Mouse (Mus musculus): Measurements from ENCODE around the gene Gm4846. TPM values are rescaled to one million over a fixed set of nuclear protein-coding genes. Genes with fewer than 3 reads are reported as not detected.

Gm4846 gene
- total and polyA plus RNA-seq, 3 experiments: not detected

DNA sequence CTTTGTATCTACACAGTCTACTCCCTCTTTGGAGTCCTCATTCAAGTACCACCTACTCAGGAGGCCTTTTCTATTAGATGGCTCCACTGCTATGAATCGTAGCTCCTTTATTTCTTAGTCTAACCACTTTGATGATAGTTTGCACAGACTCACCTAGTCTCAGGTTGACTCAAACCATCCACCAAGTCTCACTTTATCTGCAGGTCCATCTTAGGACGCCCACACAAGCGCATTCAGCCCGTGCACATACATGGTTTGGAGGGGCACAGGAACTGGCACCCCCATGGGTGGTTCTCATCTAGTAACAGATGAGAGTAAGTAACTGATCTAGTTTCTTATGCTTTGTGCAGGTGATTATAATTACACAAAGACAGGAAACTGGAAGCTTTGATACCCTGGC is 34.8 kb downstream of the Gm4846 start:
- H3K4me1 ChIP-seq (ENCODE audit: insufficient read depth, low read depth, low read length): no peaks in the 10 kb centered on the region

DNA sequence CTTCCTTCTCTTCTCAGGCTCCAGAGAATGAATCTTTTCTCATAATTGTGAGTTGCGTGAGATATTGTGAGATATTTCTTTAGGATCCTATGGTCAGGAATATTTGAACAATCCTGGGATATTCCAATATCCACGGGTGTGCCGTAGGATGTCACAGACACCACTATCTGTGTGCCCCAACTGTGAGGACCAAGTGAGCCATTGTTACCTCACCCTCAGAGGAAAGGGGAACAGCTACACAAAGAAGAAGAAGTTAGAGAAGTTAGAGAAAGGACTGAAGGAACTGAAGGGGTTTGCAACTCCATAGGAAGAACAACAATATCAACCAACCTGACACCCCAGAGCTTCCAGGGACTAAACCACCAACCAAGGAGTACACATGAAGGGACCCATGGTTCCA is 55.4 kb downstream of the Gm4846 start:
- H3K36me3 ChIP-seq (replicated peaks): no peaks in the 10 kb centered on the region

More for the DNA sequence above, 34.8 kb downstream of the Gm4846 start:
- no peaks in the 10 kb centered on the region for H3K27me3 ChIP-seq (ENCODE audit: insufficient read depth, low read length)
- ATAC-seq (ENCODE audit: extremely low read depth, insufficient number of reproducible peaks, low FRiP score, poor library complexity, severe bottlenecking) (no peak), DNase-seq (ENCODE audit: low spot score) (no peak)
- no peak overlapping the region for H3K4me3 ChIP-seq (ENCODE audit: low read depth, low read length)
- TF ChIP-seq CTCF (IDR thresholded peaks at IDR 0.05; ENCODE audit: low read depth, low read length): no peak
- no peak for TF ChIP-seq TAL1 (conservative IDR thresholded peaks at IDR 0.05; ENCODE audit: low read depth, low read length)
- TF ChIP-seq POLR2AphosphoS5 (IDR thresholded peaks at IDR 0.05; ENCODE audit: insufficient replicate concordance, low read depth, low read length): no peak
- no peak for TF ChIP-seq GATA2 (IDR thresholded peaks at IDR 0.05; ENCODE audit: borderline replicate concordance, low read depth, low read length)
- no peak for TF ChIP-seq GATA1 (IDR thresholded peaks at IDR 0.05; ENCODE audit: borderline replicate concordance, low read length)
- H3K9me3 ChIP-seq (replicated peaks): peaks cover 17% of the 10 kb centered on the region
- H3K36me3 ChIP-seq (replicated peaks): no peaks in the 10 kb centered on the region

GRCm38 (mm10) chr1:166439426-166439825 is 58.0 kb downstream of the Gm4846 start:
- ATAC-seq (ENCODE audit: extremely low read depth, insufficient number of reproducible peaks, low FRiP score, poor library complexity, severe bottlenecking) (no peak), DNase-seq (ENCODE audit: low spot score) (no peak)
- no peaks in the 10 kb centered on the region for H3K9me3 ChIP-seq (replicated peaks)

More for the DNA sequence above, 55.4 kb downstream of the Gm4846 start:
- no peak overlapping the region for H3K4me3 ChIP-seq (ENCODE audit: low read depth, low read length)
- DNase-seq (ENCODE audit: low spot score) (no peak), ATAC-seq (ENCODE audit: extremely low read depth, insufficient number of reproducible peaks, low FRiP score, poor library complexity, severe bottlenecking) (no peak)
- no peak for TF ChIP-seq CTCF (IDR thresholded peaks at IDR 0.05; ENCODE audit: low read depth, low read length)
- TF ChIP-seq GATA2 (IDR thresholded peaks at IDR 0.05; ENCODE audit: borderline replicate concordance, low read depth, low read length): no peak
- no peak for TF ChIP-seq TAL1 (conservative IDR thresholded peaks at IDR 0.05; ENCODE audit: low read depth, low read length)
- no peak for TF ChIP-seq GATA1 (IDR thresholded peaks at IDR 0.05; ENCODE audit: borderline replicate concordance, low read length)
- TF ChIP-seq POLR2AphosphoS5 (IDR thresholded peaks at IDR 0.05; ENCODE audit: insufficient replicate concordance, low read depth, low read length): no peak
- no peaks in the 10 kb centered on the region for H3K9me3 ChIP-seq (replicated peaks)
- H3K27me3 ChIP-seq (ENCODE audit: insufficient read depth, low read length): no peaks in the 10 kb centered on the region
- no peaks in the 10 kb centered on the region for H3K4me1 ChIP-seq (ENCODE audit: insufficient read depth, low read depth, low read length)

More at GRCm38 (mm10) chr1:166439426-166439825, 58.0 kb downstream of the Gm4846 start:
- no peaks in the 10 kb centered on the region for H3K36me3 ChIP-seq (replicated peaks)
- TF ChIP-seq POLR2AphosphoS5 (IDR thresholded peaks at IDR 0.05; ENCODE audit: insufficient replicate concordance, low read depth, low read length) (no peak), GATA2 (IDR thresholded peaks at IDR 0.05; ENCODE audit: borderline replicate concordance, low read depth, low read length) (no peak), GATA1 (IDR thresholded peaks at IDR 0.05; ENCODE audit: borderline replicate concordance, low read length) (no peak), CTCF (IDR thresholded peaks at IDR 0.05; ENCODE audit: low read depth, low read length) (no peak), TAL1 (conservative IDR thresholded peaks at IDR 0.05; ENCODE audit: low read depth, low read length) (no peak)
- H3K4me3 ChIP-seq (ENCODE audit: low read depth, low read length): no peak overlapping the region
- H3K4me1 ChIP-seq (ENCODE audit: insufficient read depth, low read depth, low read length): no peaks in the 10 kb centered on the region
- H3K27me3 ChIP-seq (ENCODE audit: insufficient read depth, low read length): no peaks in the 10 kb centered on the region

Other genes with a start within 250 kb of the Gm4846 start
- not detected in 2 replicates for gene Ildr2, start 243.4 kb downstream of the Gm4846 start, total RNA-seq (2014; fragmentation: Nextera tagmentation)
- gene Ildr2, start 243.4 kb downstream of the Gm4846 start, total RNA-seq (2017): 0.06 and 0.11 TPM in 2 replicates
- 0.01 TPM in 1 of 2 replicates, not detected in the other for gene Ildr2, start 243.4 kb downstream of the Gm4846 start, polyA plus RNA-seq (2012)
- 27.8 and 31.4 TPM in 2 replicates for gene Tada1, start 118.5 kb downstream of the Gm4846 start, total RNA-seq (2014; fragmentation: Nextera tagmentation)
- gene Tada1, start 118.5 kb downstream of the Gm4846 start, total RNA-seq (2017): 41.3 and 49.4 TPM in 2 replicates
- 15.4 and 18.3 TPM in 2 replicates for gene Tada1, start 118.5 kb downstream of the Gm4846 start, polyA plus RNA-seq (2012)
- not detected in 2 replicates for gene Pogk, start 87.7 kb downstream of the Gm4846 start, total RNA-seq (2014; fragmentation: Nextera tagmentation)
- gene Pogk, start 87.7 kb downstream of the Gm4846 start, total RNA-seq (2017): 0.12 and 0.22 TPM in 2 replicates
- gene Pogk, start 87.7 kb downstream of the Gm4846 start, polyA plus RNA-seq (2012): not detected in 2 replicates
- gene Gm4847, start 150.1 kb upstream of the Gm4846 start, total RNA-seq (2014; fragmentation: Nextera tagmentation): not detected in 2 replicates
- 0.06 TPM in 1 of 2 replicates, not detected in the other for gene Gm4847, start 150.1 kb upstream of the Gm4846 start, total RNA-seq (2017)
- gene Gm4847, start 150.1 kb upstream of the Gm4846 start, polyA plus RNA-seq (2012): not detected in 2 replicates
- not detected in 2 replicates for gene Fmo9, start 184.3 kb upstream of the Gm4846 start, total RNA-seq (2014; fragmentation: Nextera tagmentation)
- gene Fmo9, start 184.3 kb upstream of the Gm4846 start, total RNA-seq (2017): not detected in 2 replicates
- gene Fmo9, start 184.3 kb upstream of the Gm4846 start, polyA plus RNA-seq (2012): not detected in 2 replicates